Mouse (Mus musculus) heart, adult 2 months (tissue): ENCODE measurements around the gene Pofut2. TPM values are rescaled to one million over a fixed set of nuclear protein-coding genes. Genes with fewer than 3 reads are reported as not detected.

Experiments
- DNase-seq, 2 experiments: peaks; one replicate each; pipeline ENCODE4 v3.0.0; 2021
- H3K27ac ChIP-seq: fragments of 200-600 bp; 2 replicates; pipeline ENCODE4 v1.8.1; 2022
- H3K27me3 ChIP-seq: fragments of 200-500 bp; 2 replicates; pipeline ENCODE4 v1.6.1; 2012; ENCODE audit warnings: mild to moderate bottlenecking, low read length, inconsistent platforms, mixed read lengths; ENCODE audit not compliant: control insufficient read depth, insufficient read depth
- H3K36me3 ChIP-seq: fragments of 200-500 bp; 2 replicates; pipeline ENCODE4 v1.6.1; 2012; ENCODE audit warnings: low read length, inconsistent platforms; ENCODE audit not compliant: control insufficient read depth, insufficient read depth
- H3K4me1 ChIP-seq: fragments of 200-500 bp; 2 replicates; pipeline ENCODE4 v1.6.1; 2011; ENCODE audit warnings: low read length; ENCODE audit not compliant: control insufficient read depth, insufficient read depth
- H3K4me3 ChIP-seq: fragments of 200-600 bp; 2 replicates; pipeline ENCODE4 v1.8.1; 2022
- H3K79me2 ChIP-seq: fragments of 200-500 bp; replicated peaks from 2 replicates; pipeline ENCODE4 v1.6.1; 2012; ENCODE audit warnings: mild to moderate bottlenecking, inconsistent platforms, low read length, moderate library complexity, mixed read lengths; ENCODE audit not compliant: control insufficient read depth, insufficient read depth
- H3K9ac ChIP-seq: fragments of 200-500 bp; 2 replicates; pipeline ENCODE4 v1.6.1; 2012; ENCODE audit warnings: low read depth, mild to moderate bottlenecking, control low read depth, inconsistent platforms, low read length, mixed read lengths
- CTCF ChIP-seq: fragments of 200-600 bp; IDR thresholded peaks from 2 replicates; pipeline ENCODE4 v1.8.1; 2022; ENCODE audit warnings: antibody characterized with exemption, mild to moderate bottlenecking, moderate library complexity
- EP300 ChIP-seq: fragments of 200-500 bp; IDR thresholded peaks from 2 replicates; pipeline ENCODE4 v1.6.1; 2011; ENCODE audit warnings: low read depth, low read length, control low read depth; ENCODE audit not compliant: insufficient read depth
- POLR2A ChIP-seq: fragments of 200-500 bp; IDR thresholded peaks from 2 replicates; pipeline ENCODE4 v1.6.1; 2011; ENCODE audit warnings: mild to moderate bottlenecking, low read depth, low read length, control low read depth; ENCODE audit not compliant: insufficient read depth
- WGBS: fragments of 180-500 bp; shearing (Covaris S2); methylation state at CpG from one replicate; pipeline ENCODE4 v1.1.7; 2018; 5-methylcytosine and 5-hydroxymethylcytosine counted together
- intact Hi-C: fragments of 180-260 bp; cut with DNase I; formaldehyde crosslinking; loops from one replicate; pipeline ENCODE4 v1.15.1; 2025
- polyA plus RNA-seq: library from polyadenylated mRNA; depleted of rRNA; stranded (reverse); fragments of >200 nt; gene quantifications from 2 replicates; pipeline ENCODE4 v1.2.3, GENCODE M21; 2012
- total RNA-seq, 2 experiments: library from RNA; stranded (reverse); gene quantifications; 2 replicates each; pipeline ENCODE4 v1.2.3; 2021

Pofut2 gene
- total and polyA plus RNA-seq, 3 experiments: 39.6 to 55.5 (median 44.0) TPM

GRCm38 (mm10) chr10:77219411-77220025, 39.5 kb upstream of the Pofut2 start:
- 85% methylated on average over 12 of the region's 12 CpGs for WGBS
- no peak for DNase-seq
- intact Hi-C loops: no loop called here
- no peak overlapping the region for H3K9ac ChIP-seq
- H3K4me1 ChIP-seq: peaks cover 13% of the 10 kb centered on the region
- H3K27me3 ChIP-seq: no peaks in the 10 kb centered on the region
- no peak overlapping the region for H3K27ac ChIP-seq
- no peaks in the 10 kb centered on the region for H3K79me2 ChIP-seq
- TF ChIP-seq CTCF: no peak
- TF ChIP-seq POLR2A: no peak
- TF ChIP-seq EP300: no peak
- no peaks in the 10 kb centered on the region for H3K36me3 ChIP-seq
- H3K4me3 ChIP-seq: no peak overlapping the region

GRCm38 (mm10) chr10:77221108-77221507, 37.9 kb upstream of the Pofut2 start:
- Histone ChIP-seq H3K9ac (no peak overlapping the region), H3K4me3 (no peak overlapping the region), H3K4me1 (peaks cover 10% of the 10 kb centered on the region), H3K27ac (peak overlapping the region; percentile 36; the same call in 1 of the 2 replicates), H3K36me3 (no peaks in the 10 kb centered on the region), H3K79me2 (no peaks in the 10 kb centered on the region), H3K27me3 (no peaks in the 10 kb centered on the region)
- DNase-seq: peak in 1 of 2 experiments; percentile 53
- TF ChIP-seq POLR2A (no peak), EP300 (peak; percentile 90), CTCF (no peak)
- WGBS: 3% methylated on average over 11 of the region's 11 CpGs
- intact Hi-C loops: no loop called here

- 93% methylated on average over 11 of the region's 11 CpGs for WGBS
- H3K9ac ChIP-seq: no peak overlapping the region
- H3K4me1 ChIP-seq: peaks cover 10% of the 10 kb centered on the region
- no peak overlapping the region for H3K27ac ChIP-seq
- intact Hi-C loops: no loop called here
- no peak overlapping the region for H3K4me3 ChIP-seq
- no peaks in the 10 kb centered on the region for H3K79me2 ChIP-seq
- H3K36me3 ChIP-seq: no peaks in the 10 kb centered on the region
- TF ChIP-seq CTCF (no peak), EP300 (no peak), POLR2A (no peak)
- no peak for DNase-seq
- H3K27me3 ChIP-seq: no peaks in the 10 kb centered on the region
These were observed 36.0 kb upstream of the Pofut2 start for GRCm38 (mm10) chr10:77222963-77223552.

- DNase-seq: no peak
- H3K9ac ChIP-seq: no peak overlapping the region
- 94% methylated on average over 4 of the region's 4 CpGs for WGBS
- no peaks in the 10 kb centered on the region for H3K27me3 ChIP-seq
- no peaks in the 10 kb centered on the region for H3K79me2 ChIP-seq
- no peaks in the 10 kb centered on the region for H3K36me3 ChIP-seq
- H3K27ac ChIP-seq: no peak overlapping the region
- no peak for TF ChIP-seq POLR2A
- TF ChIP-seq CTCF: no peak
- no peak for TF ChIP-seq EP300
- H3K4me1 ChIP-seq: peaks cover 10% of the 10 kb centered on the region
- intact Hi-C loops: no loop called here
- no peak overlapping the region for H3K4me3 ChIP-seq
These were observed 34.6 kb upstream of the Pofut2 start for GRCm38 (mm10) chr10:77224390-77224789.

- no peak overlapping the region for H3K9ac ChIP-seq
- no peaks in the 10 kb centered on the region for H3K79me2 ChIP-seq
- H3K27ac ChIP-seq: no peak overlapping the region
- H3K27me3 ChIP-seq: no peaks in the 10 kb centered on the region
- TF ChIP-seq EP300: peak; percentile 59; the same call in 1 of the 2 replicates
- TF ChIP-seq CTCF: no peak
- no peak for TF ChIP-seq POLR2A
- H3K4me3 ChIP-seq: no peak overlapping the region
- DNase-seq: peak in 1 of 2 experiments; percentile 40
- WGBS: 18% methylated on average over 9 of the region's 9 CpGs
- no peaks in the 10 kb centered on the region for H3K36me3 ChIP-seq
- intact Hi-C loops: no loop called here
- H3K4me1 ChIP-seq: peaks cover 11% of the 10 kb centered on the region
These were observed 33.6 kb upstream of the Pofut2 start for GRCm38 (mm10) chr10:77225414-77225813.

GRCm38 (mm10) chr10:77225995-77226688, 32.9 kb upstream of the Pofut2 start:
- WGBS: 88% methylated on average over 8 of the region's 8 CpGs
- no peaks in the 10 kb centered on the region for H3K27me3 ChIP-seq
- DNase-seq: no peak
- no peak overlapping the region for H3K27ac ChIP-seq
- H3K4me3 ChIP-seq: no peak overlapping the region
- H3K9ac ChIP-seq: no peak overlapping the region
- peaks cover 8% of the 10 kb centered on the region for H3K4me1 ChIP-seq
- no peaks in the 10 kb centered on the region for H3K79me2 ChIP-seq
- no peaks in the 10 kb centered on the region for H3K36me3 ChIP-seq
- intact Hi-C loops: no loop called here
- TF ChIP-seq POLR2A (no peak), CTCF (no peak), EP300 (no peak)
